Mouse (Mus musculus) spleen, adult 2 months (tissue): ENCODE data around the gene Adcy6.

Source experiments
- CTCF ChIP-seq: fragments of 200-500 bp; IDR thresholded peaks from 2 replicates; pipeline ENCODE4 v1.5.1; 2011; ENCODE audit warnings: mild to moderate bottlenecking, inconsistent platforms; ENCODE audit not compliant: insufficient read depth, insufficient read length, insufficient replicate concordance; ENCODE audit errors: extremely low read depth
- POLR2A ChIP-seq: fragments of 200-500 bp; IDR thresholded peaks from 2 replicates; pipeline ENCODE4 v1.6.1; 2011; ENCODE audit warnings: low read depth, low read length, inconsistent platforms

DNA sequence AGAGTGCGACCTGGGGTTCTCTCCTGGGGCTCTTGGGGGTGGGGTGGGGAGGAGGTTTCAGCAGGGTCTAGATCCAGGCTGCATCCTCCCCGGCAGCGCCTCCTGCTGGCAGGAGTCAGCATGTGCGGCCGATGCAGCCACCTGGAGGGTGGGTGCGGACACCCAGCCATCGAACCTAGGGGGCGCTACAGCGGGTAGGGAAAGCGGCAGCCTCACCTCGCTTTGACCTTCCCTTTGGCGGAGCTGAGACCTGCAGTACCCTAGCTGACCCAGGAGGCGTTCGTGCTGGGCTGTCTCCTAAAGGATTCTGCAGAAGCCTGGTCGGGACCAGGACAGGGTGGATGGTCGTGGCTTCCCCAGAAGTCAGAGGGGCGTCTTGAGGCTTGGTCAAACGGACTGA lies 21.6 kb upstream of the Adcy6 start:
- TF ChIP-seq CTCF (peak; percentile 74; the same call in 1 of the 2 replicates), POLR2A (no peak)
